Mouse (Mus musculus) erythroblast, embryonic 14.5 days (primary cell): ENCODE results near the gene Gm17428.

ENCODE experiments used
- GATA1 ChIP-seq: IDR thresholded peaks from 2 replicates; pipeline ENCODE4 v1.6.1; 2012; ENCODE audit warnings: low read length, inconsistent platforms, mixed read lengths
- TAL1 ChIP-seq: IDR thresholded peaks from 3 replicates; pipeline ENCODE4 v1.6.1; 2012; ENCODE audit warnings: low read length, inconsistent platforms, mixed read lengths

GRCm38 (mm10) chr14:54967874-54968273 lies 8.9 kb upstream of the Gm17428 start:
- no peak for TF ChIP-seq GATA1
- no peak for TF ChIP-seq TAL1
